28 mouse cellular contexts compared by ENCODE assay signal in genomic region chr15:103362950-103363349, GRCm38 (mm10). TPM values are rescaled to one million over a fixed set of nuclear protein-coding genes. Genes with fewer than 3 reads are reported as not detected.
DNase-seq lines count a peak whose midpoint lies in the region; ATAC-seq and TF ChIP-seq lines count a peak whose summit lies in the region.
"Had no signal": no experiment of that assay in that cellular context is flagged by ENCODE, and none has a peak within 500 bp of the region (broad histone marks: within the 10 kb centered on the region; RNA-seq: fewer than 3 reads in every experiment).

No protein-coding gene starts in this region.

- peaks cover 15% of the 10 kb centered on the region for H3K36me3 ChIP-seq in heart, adult 2 months (ENCODE audit: control insufficient read depth, insufficient read depth, low read length)
- H3K36me3 ChIP-seq in heart, postnatal 0 days (replicated peaks; ENCODE audit: control insufficient read depth, insufficient read depth, low read length), result no peaks in the 10 kb centered on the region
- no peaks in the 10 kb centered on the region for H3K36me3 ChIP-seq in liver, embryonic 16.5 days (ENCODE audit: control insufficient read depth, insufficient read depth)
- H3K36me3 ChIP-seq: embryonic facial prominence, embryonic 10.5 days; hindbrain, embryonic 13.5 days; neural tube, embryonic 15.5 days had no signal

- H3K27me3 ChIP-seq in heart, adult 2 months (ENCODE audit: control insufficient read depth, insufficient read depth, low read length), result no peaks in the 10 kb centered on the region
- no peaks in the 10 kb centered on the region for H3K27me3 ChIP-seq in heart, postnatal 0 days (ENCODE audit: control insufficient read depth, insufficient read depth, low read length)
- H3K27me3 ChIP-seq in liver, embryonic 16.5 days (ENCODE audit: control insufficient read depth, insufficient read depth, low read depth, low read length), result peaks cover 6% of the 10 kb centered on the region

- H3K9ac ChIP-seq in heart, adult 2 months (ENCODE audit: low read depth, low read length), result no peak overlapping the region
- H3K9ac ChIP-seq in heart, postnatal 0 days (replicated peaks; ENCODE audit: low read depth, low read length), result no peak overlapping the region
- no peak overlapping the region for H3K9ac ChIP-seq in liver, embryonic 16.5 days (ENCODE audit: low read depth, low read length)
- H3K9ac ChIP-seq: hindbrain, embryonic 13.5 days; neural tube, embryonic 15.5 days had no signal

- no peaks in the 10 kb centered on the region for H3K9me3 ChIP-seq in heart, postnatal 0 days (replicated peaks; ENCODE audit: control insufficient read depth, low read length)
- H3K9me3 ChIP-seq in liver, embryonic 16.5 days (replicated peaks; ENCODE audit: control insufficient read depth, low read length), result no peaks in the 10 kb centered on the region
- H3K9me3 ChIP-seq: embryonic facial prominence, embryonic 10.5 days; forebrain, embryonic 10.5 days; hindbrain, embryonic 13.5 days; neural tube, embryonic 15.5 days had no signal

- WGBS in heart, adult 2 months, result 59% methylated on average over 3 of the region's 3 CpGs
- 65% methylated on average over 3 of the region's 3 CpGs for WGBS in heart, postnatal 0 days
- 37% methylated on average over 3 of the region's 3 CpGs for WGBS in liver, embryonic 16.5 days (ENCODE audit: insufficient replicate concordance)

- TF ChIP-seq EP300 in heart, adult 2 months (IDR thresholded peaks at IDR 0.05; ENCODE audit: insufficient read depth, low read depth, low read length), result no peak
- no peak for TF ChIP-seq EP300 in heart, postnatal 0 days (IDR thresholded peaks at IDR 0.05; ENCODE audit: low read depth)

- intact Hi-C loops in heart, adult 2 months (cut with DNase I), result no loop called here
- intact Hi-C loops in heart, postnatal 25 days (cut with DNase I), result no loop called here

- no peak for TF ChIP-seq POLR2A in heart, adult 2 months (IDR thresholded peaks at IDR 0.05; ENCODE audit: insufficient read depth, low read depth, low read length)

- H3K27ac ChIP-seq in heart, adult 2 months, result peak overlapping the region; percentile 45
- H3K27ac ChIP-seq in heart, postnatal 0 days (ENCODE audit: low read depth), result peak overlapping the region; percentile 68
- peak overlapping the region; percentile 68 for H3K27ac ChIP-seq in liver, embryonic 16.5 days (ENCODE audit: low read length)
- H3K27ac ChIP-seq: embryonic facial prominence, embryonic 10.5 days; forebrain, embryonic 10.5 days; hindbrain, embryonic 13.5 days; left cerebral cortex, adult 2 months; neural tube, embryonic 15.5 days had no signal

- peaks cover 7% of the 10 kb centered on the region for H3K79me2 ChIP-seq in heart, adult 2 months (replicated peaks; ENCODE audit: control insufficient read depth, insufficient read depth, low read length)

- no peak for TF ChIP-seq CTCF in heart, adult 2 months (IDR thresholded peaks at IDR 0.05)
- no peak for TF ChIP-seq CTCF in heart, postnatal 0 days (IDR thresholded peaks at IDR 0.05; ENCODE audit: low read depth)

- no peak for DNase-seq in heart, adult 2 months
- DNase-seq in heart, postnatal 25 days (ENCODE audit: low spot score), result no peak
- DNase-seq in heart, postnatal 0 days (ENCODE audit: low spot score), result no peak
- no peak for DNase-seq in heart, postnatal 4 days
- DNase-seq in retina, postnatal 1 day, result no peak
- DNase-seq: cerebellum, adult 11 months; cerebellum, adult 9-11 months; gastrocnemius, postnatal 14 days; kidney, adult 18-20 months; kidney, postnatal 4 days; layer of hippocampus, adult 9-11 months; thymus, adult 18-20 months; thymus, postnatal 4 days had no signal

- peaks cover 35% of the 10 kb centered on the region for H3K4me1 ChIP-seq in heart, adult 2 months (ENCODE audit: control insufficient read depth, insufficient read depth, low read length)
- H3K4me1 ChIP-seq in heart, postnatal 0 days (ENCODE audit: control insufficient read depth, insufficient read depth), result peaks cover 63% of the 10 kb centered on the region
- H3K4me1 ChIP-seq in liver, embryonic 16.5 days (ENCODE audit: control insufficient read depth, low read depth, low read length), result peaks cover 66% of the 10 kb centered on the region

- H3K4me2 ChIP-seq in heart, postnatal 0 days (ENCODE audit: low read depth, low read length), result no peak overlapping the region
- H3K4me2 ChIP-seq in liver, embryonic 16.5 days (ENCODE audit: low read depth, low read length), result no peak overlapping the region
- H3K4me2 ChIP-seq: hindbrain, embryonic 13.5 days; midbrain, embryonic 11.5 days; neural tube, embryonic 15.5 days had no signal

- H3K4me3 ChIP-seq in heart, adult 2 months, result no peak overlapping the region
- no peak overlapping the region for H3K4me3 ChIP-seq in heart, postnatal 0 days (ENCODE audit: low read depth, low read length)
- no peak overlapping the region for H3K4me3 ChIP-seq in liver, embryonic 16.5 days (ENCODE audit: low read depth, low read length)
- H3K4me3 ChIP-seq: embryonic facial prominence, embryonic 10.5 days; forebrain, embryonic 10.5 days; hindbrain, embryonic 13.5 days; left cerebral cortex, adult 2 months; neural tube, embryonic 15.5 days had no signal

- no peak for ATAC-seq in heart, postnatal 0 days (ENCODE audit: insufficient read depth, low read depth)
- ATAC-seq in liver, embryonic 16.5 days (ENCODE audit: low read depth), result peak; percentile 60
- no peak for ATAC-seq in granulocyte monocyte progenitor cell, adult 5-6 weeks (replicated peaks; ENCODE audit: poor library complexity, severe bottlenecking)
- ATAC-seq: CD4-positive, CD25-positive, alpha-beta regulatory T cell, adult 4 months; forebrain, embryonic 16.5 days; inflammation-experienced regulatory T-cells, adult 6 months had no signal

RNA-seq across cellular contexts. Expression of gene Itga5, which starts 3.6 kb away (rescaled TPM):
- total RNA-seq in heart, adult 2 months (2021), result 10 to 100 TPM; 36.4 to 36.7 TPM
- 38.6 and 44.6 TPM in 2 replicates for polyA plus RNA-seq in heart, adult 2 months (2012; rRNA removed)
- 10 to 100 TPM; 48.1 to 48.2 TPM for total RNA-seq in heart, postnatal 25 days (2021)
- total RNA-seq in heart, postnatal 0 days (2014; rRNA removed; ENCODE audit: low replicate concordance), result 83.3 and 85.4 TPM in 2 replicates
- 44.3 and 47.5 TPM in 2 replicates for polyA plus RNA-seq in heart, postnatal 0 days (2015; fragmentation: Nextera tagmentation; extraction: Ambion mirVana)
- total RNA-seq in heart, postnatal 4 days (2021), result 100 to 1,000 TPM; 120 to 121 TPM
- 18.4 and 19.6 TPM in 2 replicates for polyA plus RNA-seq in liver, embryonic 16.5 days (2015; fragmentation: Nextera tagmentation; extraction: Ambion mirVana)
- 24.7 and 29.8 TPM in 2 replicates for total RNA-seq in granulocyte monocyte progenitor cell, adult 5-6 weeks (2014; fragmentation: Nextera tagmentation)
- total RNA-seq in granulocyte monocyte progenitor cell, adult 5-6 weeks (2017), result 5.0 and 12.7 TPM in 2 replicates

RNA-seq across cellular contexts. Expression of gene Zfp385a, which starts 23.1 kb away (rescaled TPM):
- 10 to 100 TPM; 10.1 to 10.4 TPM for total RNA-seq in heart, adult 2 months (2021)
- polyA plus RNA-seq in heart, adult 2 months (2012; rRNA removed), result 7.3 and 12.0 TPM in 2 replicates
- 10 to 100 TPM; 12.5 to 13.7 TPM for total RNA-seq in heart, postnatal 25 days (2021)
- total RNA-seq in heart, postnatal 0 days (2014; rRNA removed; ENCODE audit: low replicate concordance), result 5.4 and 7.9 TPM in 2 replicates
- polyA plus RNA-seq in heart, postnatal 0 days (2015; fragmentation: Nextera tagmentation; extraction: Ambion mirVana), result 4.5 and 5.5 TPM in 2 replicates
- total RNA-seq in heart, postnatal 4 days (2021), result 10 to 100 TPM; 21.9 to 22.0 TPM
- 5.5 and 7.0 TPM in 2 replicates for polyA plus RNA-seq in liver, embryonic 16.5 days (2015; fragmentation: Nextera tagmentation; extraction: Ambion mirVana)
- 17.5 and 24.9 TPM in 2 replicates for total RNA-seq in granulocyte monocyte progenitor cell, adult 5-6 weeks (2014; fragmentation: Nextera tagmentation)
- 1.8 and 2.7 TPM in 2 replicates for total RNA-seq in granulocyte monocyte progenitor cell, adult 5-6 weeks (2017)
- polyA plus RNA-seq: CD4-positive, CD25-positive, alpha-beta regulatory T cell, adult 4 months; inflammation-experienced regulatory T-cells, adult 6 months had no signal

RNA-seq across cellular contexts. Expression of gene Gpr84, which starts 52.5 kb away (rescaled TPM):
- not detected for total RNA-seq in heart, adult 2 months (2021)
- polyA plus RNA-seq in heart, adult 2 months (2012; rRNA removed), result 0.06 TPM in 1 of 2 replicates, not detected in the other
- not detected for total RNA-seq in heart, postnatal 25 days (2021)
- not detected in 2 replicates for total RNA-seq in heart, postnatal 0 days (2014; rRNA removed; ENCODE audit: low replicate concordance)
- 0.10 TPM in 1 of 2 replicates, not detected in the other for polyA plus RNA-seq in heart, postnatal 0 days (2015; fragmentation: Nextera tagmentation; extraction: Ambion mirVana)
- not detected for total RNA-seq in heart, postnatal 4 days (2021)
- polyA plus RNA-seq in liver, embryonic 16.5 days (2015; fragmentation: Nextera tagmentation; extraction: Ambion mirVana), result 1.0 and 1.1 TPM in 2 replicates
- 0.77 and 1.0 TPM in 2 replicates for total RNA-seq in granulocyte monocyte progenitor cell, adult 5-6 weeks (2014; fragmentation: Nextera tagmentation)
- total RNA-seq in granulocyte monocyte progenitor cell, adult 5-6 weeks (2017), result 0.77 and 1.1 TPM in 2 replicates
- total RNA-seq: adrenal gland, adult 18-20 months; adrenal gland, postnatal 4 days; common myeloid progenitor, adult 5-6 weeks; gastrocnemius, postnatal 14 days; heart, adult 8-10 months had no signal
- polyA plus RNA-seq: CD4-positive, CD25-positive, alpha-beta regulatory T cell, adult 4 months; inflammation-experienced regulatory T-cells, adult 6 months had no signal
